Mouse (Mus musculus) kidney, postnatal 25 days (tissue): ENCODE measurements around the gene Thada.

Experiments
- DNase-seq, 2 experiments: peaks; one replicate each; pipeline ENCODE4 v3.0.0; 2021; ENCODE audit warnings: mixed read lengths in 2 of 2

The Thada gene

GRCm38 (mm10) chr17:84286536-84286935, 179.5 kb downstream of the Thada start:
- DNase-seq = no peak

- no peak for DNase-seq
Measured at GRCm38 (mm10) chr17:84282388-84283280, 183.4 kb downstream of the Thada start.

DNA sequence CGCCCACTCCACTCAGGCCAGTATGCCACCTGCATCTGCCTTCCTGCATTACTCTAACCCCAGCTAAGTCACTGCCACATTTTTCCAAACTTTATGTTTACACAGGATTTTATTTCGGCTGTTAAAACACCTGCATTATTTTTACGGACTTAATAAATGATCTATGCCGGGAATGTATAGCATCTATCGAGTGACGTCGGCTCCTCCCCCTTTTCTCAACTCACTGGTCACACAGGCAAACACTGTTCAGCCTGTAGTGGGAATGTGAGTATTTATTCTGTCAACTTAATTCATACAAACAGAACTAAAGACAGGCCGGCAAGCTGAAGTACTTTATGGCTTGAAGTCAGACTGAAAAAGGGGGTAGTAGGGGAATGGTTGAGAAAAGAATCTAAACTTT, 187.0 kb downstream of the Thada start:
- no peak for DNase-seq

GRCm38 (mm10) chr17:84278193-84278953, 187.6 kb downstream of the Thada start:
- DNase-seq = no peak

- DNase-seq = no peak
Measured at GRCm38 (mm10) chr17:84274999-84275398, 191.0 kb downstream of the Thada start.

- DNase-seq = no peak
Measured at GRCm38 (mm10) chr17:84274163-84274562, 191.8 kb downstream of the Thada start.

DNA sequence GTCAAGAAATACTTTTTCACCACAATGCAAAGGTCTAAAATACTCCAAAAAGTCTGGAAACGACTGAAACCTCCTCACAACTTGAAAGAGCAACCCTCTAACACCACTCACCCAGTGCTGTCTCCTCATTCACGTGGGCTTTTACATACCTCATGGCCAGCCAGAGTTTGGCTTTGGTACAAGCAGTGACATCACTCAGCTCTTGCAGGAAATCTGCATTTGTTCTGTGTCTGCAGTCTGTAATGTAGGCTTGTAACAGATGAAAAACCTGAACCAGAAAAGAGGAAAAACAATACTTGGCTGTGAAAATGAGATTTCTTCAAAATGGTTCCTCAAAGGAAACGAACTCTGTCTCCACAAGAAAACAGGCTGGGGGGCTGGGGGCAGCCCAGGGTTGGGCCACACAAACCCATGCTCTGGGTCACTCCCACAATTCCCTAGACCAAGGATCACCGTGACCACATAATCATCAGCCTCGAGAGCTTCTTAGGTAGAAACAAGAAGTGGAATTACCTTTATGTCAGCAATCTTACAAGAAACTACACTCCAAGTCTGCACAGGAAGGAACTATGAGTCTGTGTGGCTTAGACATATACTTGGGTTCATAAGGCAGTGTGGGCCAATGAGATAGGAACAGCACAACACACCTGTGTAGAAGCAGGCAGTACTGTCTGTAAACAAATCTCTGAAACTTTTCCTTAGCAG, 193.3 kb downstream of the Thada start:
- peak; percentile 44 to 45 for DNase-seq

DNA sequence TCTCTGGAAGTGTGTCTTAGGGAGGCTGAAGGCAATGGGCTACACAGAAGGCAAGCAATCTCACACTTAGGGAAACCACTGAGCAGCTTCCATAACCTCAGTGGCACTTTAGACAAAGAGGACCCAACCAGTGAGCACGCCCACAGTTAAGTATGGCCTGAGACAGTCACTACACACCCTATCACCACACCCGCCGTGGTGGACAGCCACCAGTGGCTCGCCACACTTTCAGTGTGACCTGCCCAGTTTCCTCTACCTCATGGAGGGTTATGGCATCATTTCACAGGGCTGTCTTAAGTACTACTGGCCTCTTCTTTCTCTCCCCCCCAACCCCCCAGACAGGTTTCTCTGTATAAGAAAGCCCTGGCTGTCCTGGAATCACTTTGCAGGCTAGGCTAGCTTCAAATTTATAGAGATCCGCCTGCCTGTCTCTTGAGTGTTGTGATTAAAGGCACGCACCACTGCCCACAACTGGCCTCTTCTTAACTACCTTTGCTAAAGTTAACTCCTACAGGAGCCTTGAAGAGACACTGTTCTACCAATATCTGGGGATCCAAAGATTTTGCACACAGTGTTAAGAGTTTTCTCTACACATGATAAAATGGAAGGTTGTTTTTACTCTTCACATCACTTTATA, 194.3 kb downstream of the Thada start:
- no peak for DNase-seq

DNA sequence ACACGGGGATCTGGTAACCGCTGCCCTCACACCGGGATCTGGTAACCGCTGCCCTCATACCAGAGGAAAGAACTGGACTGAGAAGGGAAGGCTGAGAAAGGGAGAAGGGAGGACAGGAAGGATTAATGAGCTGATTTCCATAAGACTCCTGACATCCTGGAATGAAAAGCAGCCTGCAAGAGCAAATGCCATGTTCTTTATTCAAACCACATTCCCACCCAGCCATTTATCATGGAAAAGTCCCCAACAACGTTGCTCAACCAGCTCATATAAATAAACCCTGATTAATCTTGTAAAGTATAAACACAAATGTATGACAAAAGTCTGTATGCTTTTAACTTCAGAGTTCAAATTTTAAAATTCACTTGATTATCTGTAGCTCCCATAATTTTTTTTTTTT, 196.3 kb downstream of the Thada start:
- no peak for DNase-seq

- DNase-seq = peak; percentile 37 to 65
Measured at GRCm38 (mm10) chr17:84268450-84268849, 197.6 kb downstream of the Thada start.

GRCm38 (mm10) chr17:84267456-84268074, 198.4 kb downstream of the Thada start:
- no peak for DNase-seq

DNA sequence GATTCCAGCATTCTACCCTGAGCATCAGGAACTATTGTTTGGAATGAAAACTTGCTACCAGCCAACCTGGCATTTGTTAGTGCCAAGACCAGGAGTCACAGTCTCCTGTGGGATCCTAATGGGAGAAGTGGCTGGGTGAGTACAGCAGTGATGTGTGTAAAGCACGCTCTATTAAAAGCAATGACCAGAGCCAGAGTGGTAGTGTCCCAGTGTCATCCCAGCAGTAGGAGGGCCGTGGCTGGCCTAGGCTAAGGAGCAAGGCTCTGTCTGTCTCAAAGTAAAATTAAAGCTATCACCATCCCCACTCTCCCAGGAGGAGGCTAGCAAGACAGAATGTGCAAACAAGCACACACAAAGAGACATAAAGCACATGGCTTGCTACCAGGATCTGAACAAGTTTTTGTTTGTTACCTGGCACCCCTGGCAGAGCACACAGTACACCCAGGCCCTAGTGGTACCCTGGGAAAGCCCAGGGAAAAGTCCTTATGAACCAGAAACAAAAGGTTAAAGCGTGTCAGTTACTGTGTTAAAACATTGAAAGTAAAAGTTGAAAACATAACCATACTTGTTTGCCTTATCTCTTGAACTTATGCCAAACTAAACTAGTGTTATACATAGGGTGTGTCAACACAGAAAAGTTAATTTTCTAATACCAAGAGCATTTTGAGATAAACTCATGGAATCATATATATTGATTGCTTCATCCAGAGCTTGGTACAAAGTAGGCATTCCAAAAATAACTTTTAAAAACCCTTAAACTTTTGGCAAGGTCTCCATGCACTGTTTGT, 199.7 kb downstream of the Thada start:
- no peak for DNase-seq

GRCm38 (mm10) chr17:84265480-84266130, 200.4 kb downstream of the Thada start:
- DNase-seq = no peak

GRCm38 (mm10) chr17:84264305-84264704, 201.7 kb downstream of the Thada start:
- no peak for DNase-seq

GRCm38 (mm10) chr17:84263591-84263990, 202.4 kb downstream of the Thada start:
- no peak for DNase-seq

DNA sequence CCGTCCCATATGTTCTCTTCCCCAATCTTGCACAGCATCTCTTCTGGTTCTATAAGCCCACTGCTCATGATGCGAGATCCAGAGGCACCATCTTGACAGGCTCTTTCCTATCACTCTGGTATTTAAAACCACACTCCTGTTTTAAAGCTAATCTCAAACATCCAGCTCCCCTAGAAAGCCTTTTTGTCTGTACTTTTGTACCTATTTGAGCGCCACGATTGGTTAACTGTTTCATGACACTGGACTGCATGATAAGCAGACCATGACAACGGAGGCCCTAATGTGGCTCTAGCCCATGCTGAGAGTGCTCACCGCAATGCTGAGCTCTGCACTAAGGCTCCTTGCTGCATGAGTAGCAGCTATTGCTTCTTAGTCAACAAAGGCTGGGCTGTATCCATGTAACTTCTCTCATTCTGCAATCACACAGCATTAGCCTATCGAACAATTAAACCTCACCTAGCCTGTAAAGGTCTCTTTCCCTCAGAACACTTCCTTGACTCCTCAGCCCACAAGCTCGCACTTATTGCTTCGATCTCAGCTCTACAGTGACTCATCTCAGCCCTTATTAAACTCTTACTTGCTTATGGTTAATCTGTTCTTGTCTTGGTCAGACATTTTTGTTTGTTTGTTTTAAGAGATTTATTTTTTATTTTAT, 203.6 kb downstream of the Thada start:
- DNase-seq = no peak

- no peak for DNase-seq
Measured at GRCm38 (mm10) chr17:84261010-84261409, 205.0 kb downstream of the Thada start.

DNA sequence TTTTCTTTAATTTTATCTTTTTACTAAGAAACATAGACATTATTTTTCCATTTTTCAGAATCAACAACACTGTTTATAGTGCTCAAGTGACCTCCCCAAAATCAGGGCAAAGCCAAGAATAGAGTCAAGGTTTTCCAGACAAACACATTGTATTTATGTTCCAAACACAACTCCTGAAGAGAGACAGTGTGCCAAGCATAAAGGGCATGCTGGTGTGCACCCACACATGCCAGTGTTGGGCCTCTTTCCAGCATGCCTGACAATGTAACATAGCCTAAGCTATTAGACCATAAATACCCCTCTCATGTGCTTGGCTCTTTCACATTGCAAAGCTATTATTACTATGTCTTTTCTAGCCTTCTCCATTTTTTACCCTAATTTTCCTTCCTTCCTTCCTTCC, 205.8 kb downstream of the Thada start:
- no peak for DNase-seq

- DNase-seq = no peak
Measured at GRCm38 (mm10) chr17:84258638-84259261, 207.3 kb downstream of the Thada start.
